Mouse (Mus musculus) liver, adult (tissue): ENCODE data around the gene Colgalt1.

Source experiments
- GATA4 ChIP-seq: IDR thresholded peaks from 2 replicates; pipeline ENCODE4 v1.6.1; 2014; ENCODE audit warnings: mild to moderate bottlenecking, low read length; ENCODE audit not compliant: insufficient replicate concordance

The Colgalt1 gene

GRCm38 (mm10) chr8:71577856-71578387 lies 32.9 kb upstream of the Colgalt1 start:
- no peak for TF ChIP-seq GATA4

- no peak for TF ChIP-seq GATA4
Measured at GRCm38 (mm10) chr8:71579009-71579408, 31.8 kb upstream of the Colgalt1 start.

- TF ChIP-seq GATA4, result no peak
Measured at GRCm38 (mm10) chr8:71579476-71579875, 31.3 kb upstream of the Colgalt1 start.

GRCm38 (mm10) chr8:71580201-71580600 lies 30.6 kb upstream of the Colgalt1 start:
- TF ChIP-seq GATA4, result no peak

- no peak for TF ChIP-seq GATA4
Measured at GRCm38 (mm10) chr8:71586891-71587290, 23.9 kb upstream of the Colgalt1 start.

- TF ChIP-seq GATA4, result no peak
Measured at GRCm38 (mm10) chr8:71588762-71589161, 22.0 kb upstream of the Colgalt1 start.

GRCm38 (mm10) chr8:71591017-71591416 lies 19.8 kb upstream of the Colgalt1 start:
- TF ChIP-seq GATA4, result no peak

- no peak for TF ChIP-seq GATA4
Measured at GRCm38 (mm10) chr8:71591471-71592373, 19.1 kb upstream of the Colgalt1 start, which contains the start of gene Pgls. Pgls (plus strand) TSS chr8:71592176.

GRCm38 (mm10) chr8:71592374-71593170 lies 18.2 kb upstream of the Colgalt1 start:
- no peak for TF ChIP-seq GATA4

GRCm38 (mm10) chr8:71593556-71594323 lies 17.1 kb upstream of the Colgalt1 start:
- no peak for TF ChIP-seq GATA4

- no peak for TF ChIP-seq GATA4
Measured at GRCm38 (mm10) chr8:71594324-71594722, 16.5 kb upstream of the Colgalt1 start.

GRCm38 (mm10) chr8:71595862-71596261 lies 14.9 kb upstream of the Colgalt1 start:
- TF ChIP-seq GATA4, result no peak

- no peak for TF ChIP-seq GATA4
Measured at GRCm38 (mm10) chr8:71596384-71596783, 14.4 kb upstream of the Colgalt1 start.

GRCm38 (mm10) chr8:71596798-71597197 lies 14.0 kb upstream of the Colgalt1 start:
- no peak for TF ChIP-seq GATA4

GRCm38 (mm10) chr8:71597451-71597850 lies 13.3 kb upstream of the Colgalt1 start, which contains the start of gene Fam129c:
Fam129c (plus strand) TSS chr8:71597648.
- no peak for TF ChIP-seq GATA4
